Mouse (Mus musculus) liver, adult (tissue): ENCODE measurements at regions not wholly inside any gene's neighbourhood (a gene's known extent, or its start where the extent isn't known, plus 50 kb on each side); places are given as distances from the start of the nearest gene placed in this dataset.

ENCODE experiments used
- GATA4 ChIP-seq: IDR thresholded peaks from 2 replicates; pipeline ENCODE4 v1.6.1; 2014; ENCODE audit warnings: mild to moderate bottlenecking, low read length; ENCODE audit not compliant: insufficient replicate concordance

GRCm38 (mm10) chr8:107871718-107872117, 70.7 kb upstream of the Zfhx3 start:
- no peak for TF ChIP-seq GATA4

- no peak for TF ChIP-seq GATA4
These were observed 70.3 kb upstream of the Zfhx3 start for GRCm38 (mm10) chr8:107872121-107872520.

DNA sequence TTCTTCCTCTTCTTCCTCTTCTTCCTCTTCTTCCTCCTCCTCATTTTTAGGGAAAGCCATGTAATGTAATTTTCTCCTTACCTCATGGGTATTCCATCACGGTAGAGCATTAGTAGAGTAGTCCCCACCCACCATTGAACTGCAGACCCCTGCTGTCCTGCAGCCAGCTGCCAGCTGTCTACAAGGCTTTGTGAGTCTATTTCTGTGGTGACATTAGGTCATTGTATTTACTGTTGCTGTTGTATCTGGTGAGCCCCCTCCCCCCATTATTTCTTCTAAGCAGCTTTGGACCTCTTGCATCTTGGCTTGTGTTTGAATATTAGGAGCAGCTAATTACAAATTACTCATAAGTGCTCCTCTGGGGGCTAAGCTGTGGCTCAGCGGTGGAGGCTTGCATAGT, 66.0 kb upstream of the Zfhx3 start:
- no peak for TF ChIP-seq GATA4

- no peak for TF ChIP-seq GATA4
These were observed 60.6 kb upstream of the Zfhx3 start for GRCm38 (mm10) chr8:107881851-107882250.

- TF ChIP-seq GATA4 = no peak
These were observed 56.9 kb upstream of the Zfhx3 start for GRCm38 (mm10) chr8:107885547-107885946.

- no peak for TF ChIP-seq GATA4
These were observed 56.5 kb upstream of the Zfhx3 start for GRCm38 (mm10) chr8:107885971-107886370.

- no peak for TF ChIP-seq GATA4
These were observed 55.8 kb upstream of the Zfhx3 start for GRCm38 (mm10) chr8:107886516-107887253.

GRCm38 (mm10) chr8:107887333-107887732, 55.1 kb upstream of the Zfhx3 start:
- TF ChIP-seq GATA4 = no peak

- no peak for TF ChIP-seq GATA4
These were observed 51.5 kb upstream of the Zfhx3 start for GRCm38 (mm10) chr8:107890922-107891321.
